Mouse (Mus musculus): ENCODE data around the gene Zfp791. TPM values are rescaled to one million over a fixed set of nuclear protein-coding genes. Genes with fewer than 3 reads are reported as not detected.
"Not testable (repeated sequence)": the region's sequence is repeated elsewhere in the genome, so short reads cannot be mapped to it uniquely, and the experiment has no call there.

Gene Zfp791
- total RNA-seq (2021), result 2.0 and 2.8 TPM in 2 replicates
- long read RNA-seq, experiment 1, partial matches to known transcripts, result 1 of 2 reads
- long read RNA-seq, experiment 1, other reads (novel, unspliced or antisense), result 1 of 2 reads
- long read RNA-seq, experiment 2, partial matches to known transcripts, result 0 of 1 reads
- long read RNA-seq, experiment 2, other reads (novel, unspliced or antisense), result 1 of 1 reads

DNA sequence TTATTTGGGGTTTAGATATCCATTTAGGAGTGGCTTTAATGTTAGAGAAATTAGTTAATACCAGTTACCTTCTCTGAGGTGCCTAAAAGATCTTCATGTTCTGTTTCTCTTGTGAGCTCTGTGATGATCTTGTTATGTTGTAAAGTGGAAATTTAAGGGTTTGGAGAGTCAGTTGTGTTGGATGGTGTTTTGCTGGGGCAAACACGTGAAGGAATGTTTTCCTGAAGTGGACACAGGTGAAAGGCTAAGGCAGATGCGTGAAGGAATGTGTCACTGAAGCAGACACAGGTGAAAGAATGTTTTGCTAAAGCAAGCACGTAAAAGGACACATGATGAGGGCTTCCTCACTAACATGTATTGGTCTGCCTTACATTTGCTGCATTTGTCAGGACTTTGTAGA, at the start of gene Zfp791:
TSS of gene Zfp791 (minus strand) at position 101 of the 400 bp plus-strand sequence.
- no peak for DNase-seq

DNA sequence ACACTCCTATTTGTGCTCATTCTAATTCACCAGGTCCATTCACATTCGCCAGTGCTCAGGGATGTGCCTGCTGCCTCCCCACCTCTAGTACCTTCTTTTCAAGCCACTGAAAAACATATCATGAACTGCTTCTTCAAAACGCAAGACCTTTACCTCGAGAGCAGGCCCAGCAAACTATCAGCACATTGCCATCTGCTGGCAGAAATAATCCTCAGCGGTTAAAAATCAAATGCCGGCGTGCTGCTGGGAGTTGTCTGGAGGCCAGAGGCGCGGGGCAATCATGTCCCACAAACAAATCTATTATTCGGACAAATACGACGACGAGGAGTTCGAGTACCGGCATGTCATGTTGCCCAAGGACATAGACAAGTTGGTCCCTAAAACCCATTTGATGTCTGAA, 48.4 kb upstream of the Zfp791 start:
- peak; percentile 70 for DNase-seq

DNA sequence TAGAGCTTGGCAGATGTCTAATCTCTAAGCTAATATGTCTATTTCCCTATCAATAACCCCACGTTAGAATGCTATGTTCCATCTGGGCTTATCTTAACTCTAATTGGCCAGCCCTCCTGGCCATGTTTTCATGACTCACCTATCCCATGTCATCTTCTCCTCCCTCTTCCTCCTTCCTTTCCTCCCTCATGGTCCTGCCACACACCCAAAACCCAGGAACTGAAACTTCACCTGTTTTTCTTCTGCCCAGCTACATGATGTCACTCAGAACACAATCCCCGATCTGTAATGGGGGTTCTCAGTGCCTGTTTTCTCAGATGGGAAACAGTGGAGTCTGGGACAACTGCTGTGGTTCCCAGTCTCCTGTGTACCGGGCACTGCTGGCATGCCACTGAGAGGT, 28.7 kb upstream of the Zfp791 start, which contains the start of gene Cks1brt:
TSS of gene Cks1brt (plus strand) at position 301 of the 400 bp plus-strand sequence.
- DNase-seq, result no peak

DNA sequence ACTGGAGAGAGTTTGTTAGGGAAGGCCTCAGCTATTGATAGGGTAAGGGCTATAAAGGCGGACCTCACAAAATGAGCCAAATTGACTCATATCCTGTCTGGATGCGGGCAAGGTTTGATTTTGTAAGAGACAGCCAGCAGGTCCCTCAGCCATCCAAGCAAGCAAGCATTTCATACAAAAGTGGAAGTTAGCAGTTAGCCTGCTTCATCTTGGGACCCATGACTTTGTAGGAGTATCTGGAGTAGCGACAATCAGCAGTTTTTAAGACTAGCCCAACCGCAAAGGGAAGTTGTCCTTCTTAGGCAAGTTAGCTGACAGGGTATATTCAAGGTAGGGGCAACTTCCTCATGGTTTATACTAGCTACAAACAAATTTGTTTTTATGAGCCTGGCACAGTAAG, 19.6 kb upstream of the Zfp791 start:
- DNase-seq, result no peak

DNA sequence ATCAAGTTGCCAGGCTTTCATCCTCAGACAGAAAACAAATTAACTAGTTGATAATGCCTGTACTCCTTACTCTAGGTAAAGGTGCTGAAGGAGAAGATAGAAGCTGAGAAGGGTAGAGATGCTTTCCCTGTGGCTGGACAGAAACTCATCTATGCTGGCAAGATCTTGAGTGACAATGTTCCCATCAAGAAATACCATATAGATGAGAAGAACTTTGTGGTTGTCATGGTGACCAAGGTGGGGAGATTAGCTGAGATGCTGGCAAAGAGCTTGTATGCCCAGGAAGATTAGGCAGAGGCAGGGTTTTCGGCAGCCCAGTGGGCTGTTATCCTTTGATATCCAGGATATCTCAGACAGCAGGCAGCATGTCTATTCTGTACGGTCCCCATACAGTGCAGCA, 12.8 kb upstream of the Zfp791 start:
- not testable (repeated sequence) for DNase-seq

DNA sequence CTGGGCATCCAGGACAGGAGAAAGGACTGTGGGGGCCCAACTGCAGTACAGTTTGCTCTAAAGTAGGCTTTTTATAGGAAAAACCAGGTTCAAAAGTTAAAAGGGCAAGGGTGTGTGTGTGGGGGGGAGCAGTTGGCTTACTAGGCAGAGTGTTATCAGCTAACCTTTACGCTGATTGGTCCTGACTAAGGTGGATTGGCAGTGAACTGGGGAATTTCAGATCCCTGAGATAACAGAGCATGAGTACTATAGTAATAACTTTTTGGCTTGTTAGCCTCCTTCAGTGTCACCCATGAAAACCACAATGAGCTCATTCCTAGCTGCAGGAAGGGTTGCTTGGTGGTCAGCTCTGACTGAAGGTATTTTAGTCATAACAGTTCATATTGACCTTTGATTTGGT, 9.4 kb upstream of the Zfp791 start:
- DNase-seq, result peak; percentile 27

DNA sequence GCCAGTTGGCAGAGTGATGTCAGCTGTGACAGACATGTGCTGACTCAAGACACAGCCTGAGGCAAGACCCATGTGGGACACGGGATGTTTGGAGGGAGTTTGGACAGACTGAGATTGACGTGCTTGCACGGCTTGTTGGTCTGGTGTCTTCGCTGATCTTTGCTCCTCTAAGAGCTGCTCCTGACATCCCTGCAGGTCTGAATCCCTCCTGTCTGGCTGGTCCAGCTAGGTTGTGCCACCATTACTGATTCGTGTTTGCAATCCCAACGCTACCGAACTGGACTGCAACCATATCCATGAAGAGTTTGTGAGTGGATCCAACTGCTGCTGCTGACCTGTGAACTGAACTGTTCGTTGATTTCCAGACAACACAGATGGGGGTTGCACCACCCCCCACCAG, 796 bp upstream of the Zfp791 start:
- DNase-seq, result no peak

DNA sequence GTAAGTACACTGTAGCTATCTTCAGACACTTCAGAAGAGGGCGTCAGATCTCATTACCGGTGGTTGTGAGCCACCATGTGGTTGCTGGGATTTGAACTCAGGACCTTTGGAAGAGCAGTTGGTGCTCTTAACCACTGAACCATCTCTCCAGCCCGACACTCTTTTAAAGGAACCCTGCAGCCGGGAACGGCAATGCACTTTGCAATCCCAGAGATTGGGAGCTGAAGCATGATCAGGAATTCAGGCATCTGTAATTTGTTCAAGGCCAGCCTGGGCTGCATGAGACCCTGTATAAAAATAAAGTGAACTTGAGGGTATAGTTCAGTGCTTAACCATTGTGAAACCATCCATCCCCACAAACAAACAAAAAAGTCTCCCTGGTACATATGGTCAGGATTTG, 2.6 kb downstream of the Zfp791 start:
- DNase-seq, result not testable (repeated sequence)

DNA sequence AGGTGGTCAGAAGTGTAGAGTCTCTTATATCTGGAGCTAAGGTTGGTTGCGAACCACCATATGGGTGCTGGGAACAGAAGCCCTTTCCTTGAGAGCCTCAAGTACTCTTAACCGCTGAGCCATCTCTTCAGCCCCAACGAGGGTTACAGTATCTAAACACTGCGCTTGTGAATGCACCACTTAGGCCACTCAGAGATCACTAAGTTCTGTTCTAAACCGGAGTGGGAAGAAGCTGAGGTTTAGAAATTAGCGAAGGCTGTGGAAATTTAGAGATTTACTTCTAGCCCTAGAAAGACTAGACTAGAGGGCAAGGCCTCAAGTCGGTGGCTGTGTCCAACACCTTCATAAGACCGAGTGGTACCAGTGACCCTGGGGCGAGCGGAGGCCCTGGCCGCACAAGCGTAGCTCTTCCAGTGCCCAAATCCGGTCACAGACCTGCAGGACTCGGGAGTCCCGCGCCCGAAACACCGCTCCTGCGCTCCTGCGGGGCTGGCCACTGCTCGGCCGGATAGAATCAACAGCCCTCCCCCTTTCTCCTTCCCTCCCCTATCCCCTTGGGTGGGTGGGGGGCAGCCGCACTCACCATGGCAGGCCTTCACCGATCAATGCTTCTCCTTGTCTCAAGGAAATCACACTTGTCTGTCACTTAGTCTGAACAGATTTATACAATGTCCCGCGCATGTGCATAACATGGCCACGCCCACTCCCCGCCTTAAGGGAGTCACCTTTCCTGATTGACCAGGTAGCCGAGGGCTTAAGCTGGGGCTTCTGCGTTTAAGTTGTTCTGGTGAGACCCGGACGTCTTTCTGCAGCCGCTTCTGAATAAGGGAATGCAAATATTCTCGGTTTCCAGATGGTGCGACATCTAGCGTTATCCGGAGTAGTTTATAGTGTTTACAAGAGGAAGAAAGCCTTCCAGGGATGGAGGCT, 3.6 kb downstream of the Zfp791 start:
- DNase-seq, result peak; percentile 87

DNA sequence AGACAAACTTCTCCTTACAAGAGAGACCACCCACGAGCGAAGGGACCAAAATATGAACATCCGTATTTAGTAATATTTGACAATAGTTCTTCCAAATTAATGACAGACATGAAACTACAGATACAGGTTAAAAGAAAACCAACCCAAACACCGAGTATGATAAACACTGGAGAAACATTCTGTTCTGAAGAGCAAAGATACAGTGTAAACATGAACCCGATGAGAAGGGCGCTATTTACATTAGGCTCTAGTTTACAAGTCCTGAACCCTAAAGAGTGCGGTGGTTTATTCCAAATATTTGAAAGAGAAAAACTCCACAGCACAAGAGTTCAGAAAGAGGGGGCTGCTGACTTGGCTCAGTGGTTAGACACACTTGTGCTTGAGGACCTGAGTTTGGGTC, 5.9 kb downstream of the Zfp791 start:
- DNase-seq, result no peak

DNA sequence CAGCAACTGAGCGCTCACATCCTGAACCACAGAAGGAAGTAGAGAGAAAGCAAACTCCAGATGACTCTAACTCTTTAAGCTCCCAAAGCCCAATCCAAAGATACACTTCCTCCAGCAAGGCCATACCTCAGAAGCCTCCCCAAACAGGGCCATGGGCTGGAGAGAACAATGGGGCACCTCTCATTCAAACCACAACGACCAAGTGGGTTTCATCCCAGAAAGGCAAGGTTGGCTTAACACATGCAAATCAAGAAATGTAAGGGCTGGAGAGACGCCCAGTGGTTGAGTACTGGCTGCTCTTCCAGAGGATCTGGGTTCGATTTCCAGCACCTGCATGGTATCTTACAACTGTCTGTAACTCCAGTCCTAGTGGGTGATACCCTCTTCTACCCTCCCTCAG, 7.4 kb downstream of the Zfp791 start:
- no peak for DNase-seq

DNA sequence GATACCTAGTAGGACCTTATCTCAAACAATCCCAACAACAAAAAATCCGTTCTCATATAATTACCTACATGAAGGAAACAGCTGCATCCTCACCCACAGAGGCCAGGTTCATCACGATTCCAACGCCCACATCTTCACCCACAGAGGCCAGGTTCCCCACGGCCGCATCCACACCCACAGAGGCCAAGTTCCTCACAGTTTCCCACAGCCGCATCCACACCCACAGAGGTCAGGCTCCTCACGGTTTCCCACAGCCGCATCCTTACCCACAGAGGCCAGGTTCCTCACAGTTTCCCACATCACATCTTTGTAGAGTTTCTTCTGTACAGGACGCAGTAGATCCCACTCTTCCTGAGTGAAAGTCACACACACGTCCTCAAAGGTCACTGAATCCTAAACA, 9.7 kb downstream of the Zfp791 start:
- DNase-seq, result no peak

DNA sequence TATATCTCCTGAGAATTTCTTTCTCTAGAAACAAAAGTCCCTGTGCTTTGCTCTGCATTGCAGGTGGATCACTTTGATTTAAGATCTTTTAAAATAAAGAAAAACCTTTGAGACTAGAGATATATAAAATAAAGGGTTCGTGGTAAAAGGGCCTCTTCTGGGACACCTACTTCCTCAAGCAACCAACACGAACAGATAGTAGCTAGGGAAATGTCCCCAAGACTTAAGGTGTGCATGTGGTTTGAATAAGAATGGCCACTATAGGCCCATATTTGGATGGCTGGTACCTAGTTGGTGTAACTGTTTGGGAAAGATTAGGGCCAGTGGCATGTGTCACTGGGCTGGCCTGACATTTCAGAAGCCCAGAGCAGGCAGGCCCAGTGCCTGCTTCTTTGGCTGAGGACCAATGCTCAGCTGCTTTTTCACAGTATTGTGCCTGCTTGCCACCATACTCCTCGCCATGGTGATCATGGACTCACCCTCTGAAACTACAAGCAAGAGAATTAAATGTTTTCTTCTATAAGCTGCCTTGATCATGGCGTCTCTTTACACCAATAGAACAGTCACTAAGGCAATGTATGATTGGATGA, 22.7 kb downstream of the Zfp791 start:
- DNase-seq, result no peak

DNA sequence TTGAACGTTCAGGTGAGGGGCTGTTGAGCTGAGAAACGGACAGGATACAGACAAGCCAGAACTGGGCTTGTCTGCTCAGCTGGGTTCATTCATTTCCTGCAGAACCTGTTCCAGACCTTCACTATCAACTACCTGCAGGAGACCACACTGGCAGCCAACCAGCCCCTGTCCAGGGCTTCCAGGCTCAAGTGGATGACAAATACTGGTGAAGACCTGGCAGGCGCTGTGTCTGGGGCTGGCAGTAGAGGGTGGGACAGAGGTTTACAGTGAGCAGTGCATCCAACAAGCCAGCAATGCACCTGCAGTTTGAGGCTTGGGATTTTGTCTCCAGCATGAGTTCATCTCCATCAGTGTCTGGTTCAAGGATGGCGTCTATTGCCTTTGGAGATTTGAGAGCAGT, 26.0 kb downstream of the Zfp791 start:
- no peak for DNase-seq

DNA sequence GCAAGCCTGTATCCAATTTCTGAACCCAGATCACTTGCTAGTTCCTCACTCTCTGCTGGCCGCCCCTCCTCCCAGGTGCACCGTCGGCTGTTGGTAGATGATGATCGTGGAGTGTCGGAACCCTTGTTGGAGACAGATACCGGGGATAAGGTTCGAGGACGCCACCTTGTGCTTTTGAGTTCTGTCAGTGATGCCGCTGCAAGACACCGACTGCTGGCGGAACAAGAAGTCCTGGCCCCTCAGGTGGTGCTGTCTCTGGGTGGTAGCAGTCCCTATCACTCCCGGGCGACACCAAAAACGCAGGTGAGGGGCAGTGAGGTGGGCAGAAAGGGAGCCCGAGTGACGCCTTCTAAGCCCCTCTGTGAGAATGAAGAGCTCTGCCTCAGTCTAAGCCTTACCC, 26.7 kb downstream of the Zfp791 start:
- DNase-seq, result no peak

DNA sequence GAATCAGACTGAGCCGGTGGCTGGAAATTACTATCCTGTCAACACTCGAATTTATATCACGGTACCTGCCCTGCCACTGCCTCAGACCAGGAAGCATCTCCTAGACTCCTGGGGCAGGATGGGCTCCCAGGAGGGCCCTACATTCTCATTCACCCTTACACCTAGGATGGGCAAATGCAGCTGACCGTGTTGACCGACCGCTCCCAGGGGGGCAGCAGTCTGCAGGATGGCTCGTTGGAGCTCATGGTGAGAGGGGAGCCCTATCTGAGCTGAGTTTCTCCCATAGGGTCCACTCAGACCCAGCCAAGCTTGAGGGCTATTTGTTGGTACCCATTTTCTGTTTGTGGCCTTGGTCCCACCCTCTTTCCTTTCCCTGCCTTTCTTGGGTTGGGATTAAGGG, 27.3 kb downstream of the Zfp791 start:
- no peak for DNase-seq

DNA sequence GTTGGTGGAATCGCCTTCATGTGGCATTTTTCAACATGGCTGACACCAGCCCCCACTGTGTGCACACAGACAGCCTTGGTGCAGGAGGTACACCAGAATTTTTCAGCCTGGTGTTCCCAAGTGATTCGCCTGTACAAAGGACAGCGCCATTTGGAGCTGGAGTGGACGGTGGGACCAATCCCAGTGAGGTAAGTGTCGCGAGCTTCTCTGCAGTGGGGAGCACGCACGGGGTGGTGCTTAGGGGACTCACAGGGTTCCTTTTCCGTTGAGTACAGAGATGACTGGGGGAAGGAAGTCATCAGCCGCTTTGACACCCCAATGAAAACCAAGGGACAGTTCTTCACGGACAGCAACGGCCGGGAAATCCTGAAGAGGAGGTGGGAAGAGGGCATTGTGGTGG, 27.8 kb downstream of the Zfp791 start:
- no peak for DNase-seq

DNA sequence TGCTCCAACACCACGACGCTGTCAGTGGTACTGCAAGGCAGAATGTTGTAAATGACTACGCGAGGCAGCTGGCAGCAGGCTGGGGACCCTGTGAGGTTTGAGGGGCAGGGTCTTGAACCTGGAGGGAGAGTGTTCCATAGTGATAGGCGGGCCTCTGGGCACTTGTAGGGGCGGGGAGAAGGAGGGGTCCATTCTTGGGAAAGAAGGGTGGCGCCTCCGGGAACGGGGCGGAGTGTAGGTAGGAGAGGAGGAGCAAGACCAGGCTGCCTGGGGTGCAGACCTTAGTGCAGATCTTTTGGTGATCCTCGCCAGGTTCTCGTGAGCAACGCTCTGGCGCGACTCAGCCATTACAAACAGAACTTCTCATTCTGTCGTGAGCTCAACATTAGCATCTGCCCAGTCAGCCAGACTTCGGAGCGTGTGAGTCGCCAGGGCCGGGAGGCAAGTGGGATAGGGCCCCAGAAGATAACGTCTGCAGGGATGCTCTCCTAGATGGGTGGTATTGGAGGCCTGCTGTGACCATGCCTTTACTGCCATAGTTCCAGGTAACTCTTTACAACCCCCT, 31.3 kb downstream of the Zfp791 start:
- DNase-seq, result no peak

DNA sequence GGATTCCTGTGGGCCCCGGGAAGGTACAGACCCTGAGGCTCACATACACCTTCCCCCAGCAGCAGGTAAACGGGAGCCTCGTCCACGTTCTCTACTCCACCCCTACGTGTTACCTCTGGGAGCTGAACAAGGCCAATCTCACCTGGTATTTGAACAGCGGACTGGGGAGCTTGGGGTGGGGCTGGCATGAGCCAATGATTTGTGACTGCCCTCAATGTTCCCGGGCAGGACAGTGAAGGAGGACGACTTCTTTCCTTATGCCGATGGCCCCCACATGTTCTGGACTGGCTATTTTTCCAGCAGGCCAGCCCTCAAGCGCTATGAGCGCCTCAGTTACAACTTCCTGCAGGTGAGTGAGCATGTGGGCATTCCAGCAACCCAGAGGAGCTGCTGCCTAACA, 32.0 kb downstream of the Zfp791 start:
- DNase-seq, result no peak

DNA sequence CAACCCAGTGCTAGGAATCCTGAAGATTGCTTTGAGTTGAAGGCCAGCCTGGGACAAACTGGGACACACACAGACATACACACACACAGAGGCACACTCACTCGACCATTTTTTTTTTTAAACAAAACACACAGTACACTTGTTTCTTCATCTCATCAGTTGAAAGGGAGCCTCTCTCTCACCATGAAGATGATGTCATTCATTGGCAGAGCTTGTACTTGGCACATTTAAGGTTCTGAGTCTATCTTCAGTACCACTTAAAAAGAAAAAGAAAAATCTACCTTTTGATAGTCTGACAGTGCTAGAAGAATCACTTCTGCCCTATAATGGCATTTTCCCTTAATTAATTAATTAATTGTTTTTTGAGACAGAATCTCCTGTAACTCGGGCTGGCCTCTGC, 34.1 kb downstream of the Zfp791 start:
- DNase-seq, result no peak

DNA sequence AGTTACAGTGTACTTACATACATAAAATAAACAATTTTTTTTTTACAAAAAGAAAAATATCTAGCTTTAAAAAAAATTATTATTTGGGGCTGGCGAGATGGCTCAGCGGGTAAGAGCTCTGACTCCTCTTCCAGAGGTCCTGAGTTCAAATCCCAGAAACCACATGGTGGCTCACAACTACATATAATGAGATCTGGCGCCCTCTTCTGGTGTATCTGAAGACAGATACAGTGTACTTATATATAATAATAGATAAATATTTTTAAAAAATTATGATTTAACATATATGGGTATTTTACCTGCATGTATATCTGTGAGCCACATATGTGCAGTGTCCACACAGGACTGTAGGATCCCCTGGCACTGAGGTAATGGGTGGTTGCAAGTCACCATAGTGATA, 36.7 kb downstream of the Zfp791 start:
- no peak for DNase-seq

DNA sequence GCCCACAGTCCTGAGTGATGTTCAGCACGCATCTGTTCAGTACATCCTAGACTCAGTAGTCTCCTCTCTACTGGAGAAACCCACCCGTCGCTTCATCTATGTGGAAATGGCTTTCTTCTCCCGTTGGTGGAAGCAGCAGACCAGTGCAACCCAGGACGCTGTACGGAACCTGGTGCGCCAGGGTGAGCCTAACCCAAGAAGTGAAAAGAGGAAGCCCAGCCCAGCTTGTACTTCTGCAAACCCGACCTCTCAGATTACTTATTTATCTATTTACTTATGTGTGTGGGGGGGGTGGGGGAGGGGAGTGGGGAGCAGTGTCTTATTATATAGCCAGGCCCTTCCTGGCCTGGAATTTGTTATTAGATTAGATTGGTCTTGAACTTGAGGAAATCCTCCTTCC, 38.3 kb downstream of the Zfp791 start:
- no peak for DNase-seq

Measured in adrenal gland, postnatal 14 days (tissue).